Mouse (Mus musculus): ENCODE data around the gene Ift46. TPM values are rescaled to one million over a fixed set of nuclear protein-coding genes. Genes with fewer than 3 reads are reported as not detected.

The Ift46 gene
- polyA plus RNA-seq, 1 experiment: 26.2 TPM

DNA sequence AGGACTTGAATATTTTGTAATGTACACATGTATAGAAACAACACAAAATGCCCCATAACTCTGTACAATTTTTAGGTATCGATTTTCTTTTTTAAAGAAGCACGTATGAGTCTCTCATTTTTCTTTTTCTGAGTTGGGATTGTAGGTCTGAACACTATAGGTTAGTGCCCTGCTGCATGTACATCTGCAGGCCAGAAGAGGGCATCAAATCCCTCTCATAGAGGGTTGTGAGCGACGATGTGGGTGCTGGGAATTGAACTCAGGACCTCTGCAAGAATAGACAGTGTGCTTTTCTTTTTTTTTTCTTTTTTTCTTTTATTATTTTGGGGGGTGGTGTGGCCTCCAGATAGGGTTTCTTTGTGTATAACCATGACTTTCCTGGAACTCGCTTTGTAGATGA, 3.7 kb downstream of the Ift46 start:
- 96% methylated on average over 5 of the region's 5 CpGs for WGBS
- Histone ChIP-seq H3K36me3 (ENCODE audit: control insufficient read depth, insufficient read depth, low read length) (no peaks in the 10 kb centered on the region), H3K4me3 (ENCODE audit: low read depth, low read length) (no peak overlapping the region), H3K27me3 (ENCODE audit: control insufficient read depth, insufficient read depth, low read length) (no peaks in the 10 kb centered on the region), H3K4me1 (ENCODE audit: control insufficient read depth, insufficient read depth, insufficient read length, low read length) (peaks cover 6% of the 10 kb centered on the region; the same call in 1 of the 2 replicates), H3K27ac (ENCODE audit: insufficient read depth, low read depth, low read length) (no peak overlapping the region)
- TF ChIP-seq POLR2A (IDR thresholded peaks at IDR 0.05; ENCODE audit: low read depth, low read length): no peak
- TF ChIP-seq CTCF (IDR thresholded peaks at IDR 0.05; ENCODE audit: extremely low read depth, insufficient read length, insufficient replicate concordance, low read depth, low read length): no peak

DNA sequence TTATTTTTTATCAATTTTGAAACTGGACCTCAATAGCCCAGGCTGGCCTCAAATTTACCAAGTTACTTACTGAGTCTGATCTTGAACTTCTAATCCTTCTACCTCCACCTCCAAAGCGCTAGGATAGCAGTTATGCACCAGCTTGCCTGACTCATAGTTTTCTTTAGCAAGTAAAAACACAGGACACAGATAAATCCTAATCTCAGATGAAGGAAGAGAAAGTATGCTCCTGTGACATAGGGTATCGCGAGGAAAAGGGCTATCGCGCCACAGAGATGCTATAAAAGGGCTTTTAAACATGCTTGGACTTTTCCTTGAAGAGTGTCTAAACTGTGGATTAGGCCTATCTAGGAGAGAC, 4.7 kb downstream of the Ift46 start:
- Histone ChIP-seq H3K36me3 (ENCODE audit: control insufficient read depth, insufficient read depth, low read length) (no peaks in the 10 kb centered on the region), H3K27me3 (ENCODE audit: control insufficient read depth, insufficient read depth, low read length) (no peaks in the 10 kb centered on the region), H3K4me1 (ENCODE audit: control insufficient read depth, insufficient read depth, insufficient read length, low read length) (peaks cover 6% of the 10 kb centered on the region; the same call in 1 of the 2 replicates), H3K4me3 (ENCODE audit: low read depth, low read length) (no peak overlapping the region), H3K27ac (ENCODE audit: insufficient read depth, low read depth, low read length) (peak overlapping the region; percentile 61; the same call in 1 of the 2 replicates)
- no peak for TF ChIP-seq CTCF (IDR thresholded peaks at IDR 0.05; ENCODE audit: extremely low read depth, insufficient read length, insufficient replicate concordance, low read depth, low read length)
- TF ChIP-seq POLR2A (IDR thresholded peaks at IDR 0.05; ENCODE audit: low read depth, low read length): no peak
- 23% methylated on average over 5 of the region's 5 CpGs for WGBS

DNA sequence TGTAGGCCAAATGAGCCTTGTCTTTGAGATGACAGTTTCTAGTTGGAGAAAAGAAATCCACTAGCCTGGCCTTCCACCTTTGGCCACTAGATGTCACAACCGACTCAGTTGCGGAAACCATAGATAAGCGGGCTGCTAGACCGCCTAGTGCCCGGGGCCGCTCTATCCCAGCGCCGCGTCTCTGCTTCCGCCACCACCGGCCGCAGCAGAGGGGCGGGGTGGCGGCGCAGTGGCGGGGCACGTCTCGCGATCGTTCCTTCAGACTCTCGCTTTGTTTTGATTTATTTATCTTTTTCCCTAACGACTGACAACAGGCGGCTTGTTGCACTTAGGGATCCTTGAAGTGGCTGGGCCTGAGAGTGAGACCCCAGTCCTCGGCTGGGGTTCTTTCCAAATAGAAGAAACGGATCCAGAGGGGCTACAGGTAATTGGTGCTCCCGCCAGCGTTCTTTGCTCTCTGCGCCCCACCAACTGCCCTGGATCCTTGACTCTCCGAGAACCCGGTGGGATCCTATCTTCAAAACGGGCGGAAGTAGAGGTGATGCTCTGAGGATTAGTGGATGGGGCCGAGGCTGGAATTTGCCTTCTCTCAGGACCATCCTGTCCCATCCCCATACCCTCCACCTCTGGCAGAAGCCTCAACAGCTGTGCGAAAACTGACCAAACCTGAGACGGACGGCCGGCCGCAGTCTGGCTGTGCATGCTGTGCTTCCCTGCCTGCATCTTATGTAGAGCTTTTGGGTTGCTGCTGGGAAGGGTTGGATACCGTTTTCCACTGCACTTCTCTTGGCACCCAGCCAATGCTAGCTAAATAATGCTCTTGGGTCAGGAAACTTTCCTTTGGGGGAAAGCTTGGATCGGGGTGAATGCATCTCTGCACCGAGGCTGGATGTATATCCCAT, 5.3 kb downstream of the Ift46 start:
- TF ChIP-seq CTCF (IDR thresholded peaks at IDR 0.05; ENCODE audit: extremely low read depth, insufficient read length, insufficient replicate concordance, low read depth, low read length): peak; percentile 77; the same call in 1 of the 2 replicates
- no peak for TF ChIP-seq POLR2A (IDR thresholded peaks at IDR 0.05; ENCODE audit: low read depth, low read length)
- H3K27ac ChIP-seq (ENCODE audit: insufficient read depth, low read depth, low read length): peak overlapping the region; percentile 61
- H3K27me3 ChIP-seq (ENCODE audit: control insufficient read depth, insufficient read depth, low read length): no peaks in the 10 kb centered on the region
- peaks cover 6% of the 10 kb centered on the region; the same call in 1 of the 2 replicates for H3K4me1 ChIP-seq (ENCODE audit: control insufficient read depth, insufficient read depth, insufficient read length, low read length)
- H3K36me3 ChIP-seq (ENCODE audit: control insufficient read depth, insufficient read depth, low read length): no peaks in the 10 kb centered on the region
- under 1% methylated on average over 41 of the region's 41 CpGs for WGBS
- peak overlapping the region; percentile 82 for H3K4me3 ChIP-seq (ENCODE audit: low read depth, low read length)

DNA sequence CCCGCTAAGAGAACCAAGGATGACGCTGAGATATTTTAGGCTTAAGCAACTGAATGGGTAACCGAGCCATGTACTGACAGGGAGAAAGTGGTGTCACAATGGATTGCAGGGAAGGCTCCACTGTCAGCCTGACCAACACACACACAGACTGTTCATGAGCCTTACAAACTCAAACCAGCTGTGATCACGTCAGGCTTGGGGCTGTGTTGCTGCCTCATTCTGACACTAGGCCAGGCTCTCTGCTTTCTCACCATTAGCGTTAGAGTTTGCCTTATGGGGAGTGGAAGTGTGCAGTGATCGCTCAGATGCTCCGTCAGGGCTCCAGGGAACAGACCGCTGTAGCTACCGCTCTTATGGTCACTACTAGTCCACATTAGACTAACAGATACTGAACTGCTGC, 25.1 kb downstream of the Ift46 start:
- 86% methylated on average over 9 of the region's 9 CpGs for WGBS
- no peak overlapping the region for H3K4me3 ChIP-seq (ENCODE audit: low read depth, low read length)
- H3K27me3 ChIP-seq (ENCODE audit: control insufficient read depth, insufficient read depth, low read length): no peaks in the 10 kb centered on the region
- H3K36me3 ChIP-seq (ENCODE audit: control insufficient read depth, insufficient read depth, low read length): peaks cover 28% of the 10 kb centered on the region
- H3K27ac ChIP-seq (ENCODE audit: insufficient read depth, low read depth, low read length): no peak overlapping the region
- no peak for TF ChIP-seq POLR2A (IDR thresholded peaks at IDR 0.05; ENCODE audit: low read depth, low read length)
- TF ChIP-seq CTCF (IDR thresholded peaks at IDR 0.05; ENCODE audit: extremely low read depth, insufficient read length, insufficient replicate concordance, low read depth, low read length): no peak
- no peaks in the 10 kb centered on the region for H3K4me1 ChIP-seq (ENCODE audit: control insufficient read depth, insufficient read depth, insufficient read length, low read length)

DNA sequence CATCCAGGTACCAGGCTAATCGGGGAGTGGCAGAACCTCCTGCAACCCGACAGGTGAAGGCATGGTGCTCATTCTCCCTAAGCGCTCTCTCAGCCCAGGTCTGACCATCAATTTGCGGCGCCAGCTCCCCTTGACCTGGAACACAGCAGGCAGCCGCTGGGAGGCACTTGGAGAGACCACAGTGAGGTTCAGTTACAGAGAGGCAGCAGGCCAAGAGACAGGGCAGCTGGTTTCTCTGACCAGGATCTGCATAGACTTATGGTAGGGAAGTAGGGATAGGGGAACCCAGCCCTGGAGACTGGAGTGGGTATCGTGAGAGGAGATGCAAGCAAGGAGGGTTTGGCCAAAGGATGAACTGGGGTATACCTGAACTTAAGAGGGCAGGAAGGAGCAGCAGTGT, 30.6 kb downstream of the Ift46 start:
- Histone ChIP-seq H3K27me3 (ENCODE audit: control insufficient read depth, insufficient read depth, low read length) (no peaks in the 10 kb centered on the region), H3K36me3 (ENCODE audit: control insufficient read depth, insufficient read depth, low read length) (0 out of 2 replicates have a peak, but pooled peaks cover 1% of the 10 kb centered on the region), H3K27ac (ENCODE audit: insufficient read depth, low read depth, low read length) (no peak overlapping the region), H3K4me1 (ENCODE audit: control insufficient read depth, insufficient read depth, insufficient read length, low read length) (peaks cover 20% of the 10 kb centered on the region; the same call in 1 of the 2 replicates), H3K4me3 (ENCODE audit: low read depth, low read length) (peak overlapping the region; percentile 67)
- WGBS: 47% methylated on average over 7 of the region's 7 CpGs
- TF ChIP-seq POLR2A (IDR thresholded peaks at IDR 0.05; ENCODE audit: low read depth, low read length): no peak
- no peak for TF ChIP-seq CTCF (IDR thresholded peaks at IDR 0.05; ENCODE audit: extremely low read depth, insufficient read length, insufficient replicate concordance, low read depth, low read length)

DNA sequence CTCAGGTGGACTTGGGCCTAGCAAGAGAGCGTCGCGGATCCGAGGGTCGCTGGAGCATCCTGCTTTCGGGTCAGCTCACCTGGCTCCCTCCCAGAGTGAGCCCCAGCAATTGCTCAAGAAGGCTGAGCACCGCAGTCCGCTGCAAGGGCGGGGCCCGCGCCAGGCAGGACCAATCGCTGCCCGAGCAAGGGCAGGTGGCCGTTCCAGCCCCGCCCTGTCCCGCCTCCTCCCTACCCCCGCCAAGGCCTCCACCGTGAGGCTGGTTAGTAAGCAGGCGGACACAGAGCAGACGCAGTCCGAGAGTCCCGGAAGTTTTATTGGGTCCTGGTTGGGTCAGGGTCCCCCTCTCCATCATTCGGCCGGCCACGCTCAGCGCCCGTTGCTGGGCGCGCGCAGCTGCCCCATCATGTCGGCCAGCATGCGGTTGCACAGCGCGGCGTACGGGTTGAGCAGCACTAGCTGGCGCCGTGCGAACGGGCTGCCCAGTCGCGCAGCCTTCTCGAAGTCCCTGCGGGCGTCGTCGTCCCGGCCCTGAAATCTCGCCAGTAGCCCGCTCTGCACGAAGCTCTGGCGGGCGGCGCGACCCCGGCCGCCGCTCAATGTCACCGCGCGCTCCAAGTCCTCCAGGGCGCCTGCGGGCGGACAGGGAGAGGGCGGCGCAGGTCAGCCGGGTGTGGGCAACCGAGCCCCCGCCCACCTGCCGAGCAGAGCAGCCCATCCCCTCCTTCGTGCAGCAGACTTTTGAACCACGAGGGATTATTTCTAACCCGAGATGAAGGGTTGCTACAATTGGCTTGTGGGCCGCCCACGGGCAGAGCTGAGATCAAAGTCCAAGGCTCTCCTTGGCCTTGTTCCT, 31.6 kb downstream of the Ift46 start, which contains the start of gene Tmem25:
Gene Tmem25 (minus strand): TSS at position 206 of the 856 bp plus-strand sequence.
- under 1% methylated on average over 75 of the region's 75 CpGs for WGBS
- Histone ChIP-seq H3K4me1 (ENCODE audit: control insufficient read depth, insufficient read depth, insufficient read length, low read length) (peaks cover 22% of the 10 kb centered on the region; the same call in 1 of the 2 replicates), H3K4me3 (ENCODE audit: low read depth, low read length) (peak within 1 kb of the TSS; percentile 67), H3K27ac (ENCODE audit: insufficient read depth, low read depth, low read length) (peak within 1 kb of the TSS; percentile 88), H3K27me3 (ENCODE audit: control insufficient read depth, insufficient read depth, low read length) (no peaks in the 10 kb centered on the region), H3K36me3 (ENCODE audit: control insufficient read depth, insufficient read depth, low read length) (0 out of 2 replicates have a peak, but pooled peaks cover 1% of the 10 kb centered on the region)
- TF ChIP-seq CTCF (IDR thresholded peaks at IDR 0.05; ENCODE audit: extremely low read depth, insufficient read length, insufficient replicate concordance, low read depth, low read length) (no peak), POLR2A (IDR thresholded peaks at IDR 0.05; ENCODE audit: low read depth, low read length) (peak; percentile 87)

Data from small intestine, adult 2 months (tissue).